In the genomic region with DNA sequence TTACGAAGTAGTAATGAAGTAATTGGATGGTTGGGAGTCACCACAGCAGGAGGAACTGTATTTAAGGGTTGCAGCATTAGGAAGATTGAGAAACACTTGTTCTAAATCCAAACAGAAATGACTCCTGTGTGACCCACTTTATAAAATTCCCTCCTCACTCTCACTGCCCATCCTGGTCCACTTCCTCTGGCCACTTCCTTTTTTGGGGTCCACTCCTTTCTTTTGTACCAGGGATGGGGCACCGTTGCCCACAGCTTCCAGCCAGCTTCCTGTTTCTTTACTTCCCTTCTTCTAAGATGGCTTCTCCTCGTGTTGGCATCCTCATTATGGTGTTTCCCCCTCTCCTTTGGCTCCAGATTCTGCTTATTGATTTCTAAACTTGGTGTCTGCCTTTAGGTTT, we compare ENCODE assay signal across 29 mouse cellular contexts. TPM values are rescaled to one million over a fixed set of nuclear protein-coding genes. Genes with fewer than 3 reads are reported as not detected.
A peak's percentile ranks its signal among the peaks of the same experiment; 100 is the strongest.
DNase-seq lines count a peak whose midpoint lies in the region; ATAC-seq and TF ChIP-seq lines count a peak whose summit lies in the region.
"Had no signal": no experiment of that assay in that cellular context is flagged by ENCODE, and none has a peak within 500 bp of the region (broad histone marks: within the 10 kb centered on the region; RNA-seq: fewer than 3 reads in every experiment).

No protein-coding gene starts in this region.

- no peaks in the 10 kb centered on the region for H3K4me1 ChIP-seq in kidney, adult 2 months (ENCODE audit: control insufficient read depth, insufficient read depth, low read length)
- H3K4me1 ChIP-seq in lung, adult 2 months (ENCODE audit: control insufficient read depth, insufficient read depth, low read length): no peaks in the 10 kb centered on the region
- H3K4me1 ChIP-seq: embryonic facial prominence, embryonic 13.5 days had no signal

- peak; percentile 25 for DNase-seq in kidney, adult 2 months
- DNase-seq in kidney, adult 9 months: no peak
- DNase-seq in lung, postnatal 25 days (ENCODE audit: low spot score): peak; percentile 21
- DNase-seq in lung, adult 2 months: no peak
- peak; percentile 48 for DNase-seq in lung, postnatal 36 days
- no peak for DNase-seq in right cerebral cortex, postnatal 36 days (ENCODE audit: low spot score in 2 of 2)
- no peak for DNase-seq in ovary, adult 18-20 months (ENCODE audit: low spot score)
- DNase-seq: cerebellum, adult 9-11 months; gastrocnemius, postnatal 36 days; heart, postnatal 10 days; kidney, adult 8-10 months; kidney, postnatal 25 days; right cerebral cortex, postnatal 14 days had no signal

- H3K4me3 ChIP-seq in kidney, adult 2 months (ENCODE audit: insufficient read depth, low read depth, low read length): no peak overlapping the region
- H3K4me3 ChIP-seq in lung, adult 2 months (replicated peaks; ENCODE audit: extremely low read depth, low read depth, low read length): no peak overlapping the region
- H3K4me3 ChIP-seq: embryonic facial prominence, embryonic 13.5 days; hindbrain, embryonic 12.5 days; neural tube, embryonic 13.5 days had no signal

- no peaks in the 10 kb centered on the region for H3K36me3 ChIP-seq in kidney, adult 2 months (ENCODE audit: control insufficient read depth, insufficient read depth, low read length)
- H3K36me3 ChIP-seq: embryonic facial prominence, embryonic 13.5 days; hindbrain, embryonic 12.5 days; neural tube, embryonic 13.5 days had no signal

- ATAC-seq in neutrophil, adult 5-6 weeks (ENCODE audit: extremely low read depth, insufficient number of reproducible peaks, low FRiP score, poor library complexity, severe bottlenecking): peak; percentile 65
- ATAC-seq: forebrain, embryonic 16.5 days; inflammation-experienced regulatory T-cells, adult 6 months had no signal

- no peaks in the 10 kb centered on the region for H3K27me3 ChIP-seq in kidney, adult 2 months (replicated peaks; ENCODE audit: control insufficient read depth, insufficient read depth, low read length)
- H3K27me3 ChIP-seq: CH12.LX; embryonic facial prominence, embryonic 13.5 days; hindbrain, embryonic 12.5 days; neural tube, embryonic 13.5 days had no signal

- TF ChIP-seq POLR2A in kidney, adult 2 months (IDR thresholded peaks at IDR 0.05; ENCODE audit: low read depth, low read length): no peak
- TF ChIP-seq POLR2A in lung, adult 2 months (IDR thresholded peaks at IDR 0.05; ENCODE audit: borderline replicate concordance, extremely low read depth, low read depth, low read length): no peak

- no peak overlapping the region for H3K27ac ChIP-seq in kidney, adult 2 months (ENCODE audit: insufficient read depth, low read depth, low read length)
- H3K27ac ChIP-seq: embryonic facial prominence, embryonic 13.5 days; hindbrain, embryonic 12.5 days; liver, embryonic 14.5 days; neural tube, embryonic 13.5 days; stomach, postnatal 0 days had no signal

- WGBS in kidney, adult 2 months: 61% methylated on average over 3 of the region's 3 CpGs
- WGBS in lung, adult 2 months: 42% methylated on average over 3 of the region's 3 CpGs

- no peak for TF ChIP-seq CTCF in kidney, adult 2 months (conservative IDR thresholded peaks at IDR 0.05; ENCODE audit: insufficient read depth, insufficient read length, low read depth, low read length)
- TF ChIP-seq CTCF in lung, adult 2 months (IDR thresholded peaks at IDR 0.05; ENCODE audit: insufficient read depth, low read length): no peak

RNA-seq across cellular contexts. Expression of a gene that starts 10.9 kb away (rescaled TPM):
- 5.5 and 6.1 TPM in 2 replicates for polyA plus RNA-seq in kidney, adult 2 months (2012; rRNA removed)
- 8.4 and 10.9 TPM in 2 replicates for polyA plus RNA-seq in lung, adult 2 months (2012; rRNA removed)
- 12.9 and 15.5 TPM in 2 replicates for total RNA-seq in neutrophil, adult 5-6 weeks (2017)
- total RNA-seq: CH12.LX, MEL had no signal

RNA-seq across cellular contexts. Expression of a gene that starts 33.2 kb away (rescaled TPM):
- polyA plus RNA-seq in kidney, adult 2 months (2012; rRNA removed): 0.10 and 0.33 TPM in 2 replicates
- 1.3 and 1.5 TPM in 2 replicates for polyA plus RNA-seq in lung, adult 2 months (2012; rRNA removed)
- total RNA-seq in neutrophil, adult 5-6 weeks (2017): not detected in 2 replicates
- total RNA-seq: adrenal gland, postnatal 4 days; CH12.LX; gastrocnemius, postnatal 36 days; heart, postnatal 10 days; layer of hippocampus, postnatal 14 days; MEL had no signal
- polyA plus RNA-seq: forebrain, embryonic 16.5 days; heart, embryonic 11.5 days; hindbrain, embryonic 12.5 days; limb, embryonic 11.5 days; liver, embryonic 14.5 days; neural tube, embryonic 13.5 days; urinary bladder, adult 2 months had no signal

RNA-seq across cellular contexts. Expression of a gene that starts 35.3 kb away (rescaled TPM):
- polyA plus RNA-seq in kidney, adult 2 months (2012; rRNA removed): 0.18 and 0.94 TPM in 2 replicates
- 0.62 and 2.7 TPM in 2 replicates for polyA plus RNA-seq in lung, adult 2 months (2012; rRNA removed)
- total RNA-seq in neutrophil, adult 5-6 weeks (2017): not detected in 2 replicates
- total RNA-seq: CH12.LX, MEL had no signal
- polyA plus RNA-seq: forebrain, embryonic 16.5 days; inflammation-experienced regulatory T-cells, adult 6 months; limb, embryonic 11.5 days; liver, embryonic 14.5 days; thymus, postnatal 0 days had no signal

RNA-seq across cellular contexts. Expression of a gene that starts 51.4 kb away (rescaled TPM):
- 49.6 and 52.0 TPM in 2 replicates for polyA plus RNA-seq in kidney, adult 2 months (2012; rRNA removed)
- 34.2 and 41.9 TPM in 2 replicates for polyA plus RNA-seq in lung, adult 2 months (2012; rRNA removed)
- total RNA-seq in neutrophil, adult 5-6 weeks (2017): 25.1 and 29.1 TPM in 2 replicates

Comparison
In these comparisons a context has a peak if more than half of its experiments do, and no peak if none do; other contexts are left out.
1. DNase-seq: peak in kidney, adult 2 months (single experiment), lung, postnatal 25 days (single experiment) and lung, postnatal 36 days (single experiment); none in kidney, adult 9 months (single experiment), lung, adult 2 months (single experiment), right cerebral cortex, postnatal 36 days (0 of 2) and ovary, adult 18-20 months (single experiment).